Mouse (Mus musculus): Measurements from ENCODE around the gene Glrp1.

Glrp1 gene

GRCm38 (mm10) chr1:88509789-88510188, at the start of gene Glrp1:
Gene Glrp1, minus strand, starts transcription at chr1:88510066.
- DNase-seq = no peak

- no peak for DNase-seq
Observed at GRCm38 (mm10) chr1:88559258-88559657, 49.4 kb upstream of the Glrp1 start.

GRCm38 (mm10) chr1:88558793-88559192, 48.9 kb upstream of the Glrp1 start:
- no peak for DNase-seq

- DNase-seq = no peak
Observed at GRCm38 (mm10) chr1:88556401-88556800, 46.5 kb upstream of the Glrp1 start.

- DNase-seq = no peak
Observed at GRCm38 (mm10) chr1:88553500-88554187, 43.8 kb upstream of the Glrp1 start.

- DNase-seq = no peak
Observed at GRCm38 (mm10) chr1:88549263-88549662, 39.4 kb upstream of the Glrp1 start.

- DNase-seq = no peak
Observed at GRCm38 (mm10) chr1:88547172-88547571, 37.3 kb upstream of the Glrp1 start.

- DNase-seq = no peak
Observed at GRCm38 (mm10) chr1:88543608-88544007, 33.7 kb upstream of the Glrp1 start.

GRCm38 (mm10) chr1:88539823-88540222, 30.0 kb upstream of the Glrp1 start:
- DNase-seq = no peak

GRCm38 (mm10) chr1:88539256-88539655, 29.4 kb upstream of the Glrp1 start:
- DNase-seq = no peak

- no peak for DNase-seq
Observed at GRCm38 (mm10) chr1:88536308-88536707, 26.4 kb upstream of the Glrp1 start.

- DNase-seq = no peak
Observed at GRCm38 (mm10) chr1:88534091-88534490, 24.2 kb upstream of the Glrp1 start.

GRCm38 (mm10) chr1:88526161-88526560, 16.3 kb upstream of the Glrp1 start:
- DNase-seq = no peak

- DNase-seq = no peak
Observed at GRCm38 (mm10) chr1:88525622-88526021, 15.8 kb upstream of the Glrp1 start.

GRCm38 (mm10) chr1:88521170-88521747, 11.4 kb upstream of the Glrp1 start:
- DNase-seq = no peak

- no peak for DNase-seq
Observed at GRCm38 (mm10) chr1:88513613-88514012, 3.7 kb upstream of the Glrp1 start.

- DNase-seq = no peak
Observed at GRCm38 (mm10) chr1:88507886-88508285, 2.0 kb downstream of the Glrp1 start.

- DNase-seq = peak; percentile 5
Observed at GRCm38 (mm10) chr1:88507214-88507613, 2.7 kb downstream of the Glrp1 start.

GRCm38 (mm10) chr1:88506412-88506811, 3.5 kb downstream of the Glrp1 start:
- no peak for DNase-seq

GRCm38 (mm10) chr1:88505697-88506096, 4.2 kb downstream of the Glrp1 start:
- no peak for DNase-seq

- DNase-seq = no peak
Observed at GRCm38 (mm10) chr1:88504531-88504945, 5.3 kb downstream of the Glrp1 start.

GRCm38 (mm10) chr1:88502822-88503221, 7.0 kb downstream of the Glrp1 start:
- DNase-seq = no peak

GRCm38 (mm10) chr1:88499230-88499737, 10.6 kb downstream of the Glrp1 start:
- no peak for DNase-seq

- no peak for DNase-seq
Observed at GRCm38 (mm10) chr1:88497407-88497806, 12.5 kb downstream of the Glrp1 start.

- DNase-seq = no peak
Observed at GRCm38 (mm10) chr1:88492415-88492814, 17.5 kb downstream of the Glrp1 start.

All from cerebellum, adult 11 months (tissue).